Mouse (Mus musculus) neural tube, embryonic 11.5 days (tissue): ENCODE results near the gene Sowahc. TPM values are rescaled to one million over a fixed set of nuclear protein-coding genes. Genes with fewer than 3 reads are reported as not detected.

Source experiments
- polyA plus RNA-seq: library from polyadenylated mRNA; unstranded; fragments of >200 nt; fragmentation: Nextera tagmentation; extraction: Ambion mirVana; gene quantifications from 2 replicates; pipeline ENCODE4 v1.2.1, GENCODE M21; 2014

Sowahc gene
- polyA plus RNA-seq, 1 experiment from 2014 or later, result 13.0 TPM

Other genes with a start within 250 kb of the Sowahc start
- gene Sept10, start 106 bp upstream of the Sowahc start, polyA plus RNA-seq, result 32.5 and 34.8 TPM in 2 replicates
- gene P4ha1, start 101.3 kb downstream of the Sowahc start, polyA plus RNA-seq, result 52.5 and 56.1 TPM in 2 replicates
- 2.4 and 16.1 TPM in 2 replicates for gene Gm10273, start 173.7 kb downstream of the Sowahc start, polyA plus RNA-seq
- gene Pla2g12b, start 181.7 kb downstream of the Sowahc start, polyA plus RNA-seq, result not detected in 2 replicates
- gene Oit3, start 219.8 kb downstream of the Sowahc start, polyA plus RNA-seq, result 0.21 and 0.64 TPM in 2 replicates